8 mouse cellular contexts compared by ENCODE assay signal in the genomic region with DNA sequence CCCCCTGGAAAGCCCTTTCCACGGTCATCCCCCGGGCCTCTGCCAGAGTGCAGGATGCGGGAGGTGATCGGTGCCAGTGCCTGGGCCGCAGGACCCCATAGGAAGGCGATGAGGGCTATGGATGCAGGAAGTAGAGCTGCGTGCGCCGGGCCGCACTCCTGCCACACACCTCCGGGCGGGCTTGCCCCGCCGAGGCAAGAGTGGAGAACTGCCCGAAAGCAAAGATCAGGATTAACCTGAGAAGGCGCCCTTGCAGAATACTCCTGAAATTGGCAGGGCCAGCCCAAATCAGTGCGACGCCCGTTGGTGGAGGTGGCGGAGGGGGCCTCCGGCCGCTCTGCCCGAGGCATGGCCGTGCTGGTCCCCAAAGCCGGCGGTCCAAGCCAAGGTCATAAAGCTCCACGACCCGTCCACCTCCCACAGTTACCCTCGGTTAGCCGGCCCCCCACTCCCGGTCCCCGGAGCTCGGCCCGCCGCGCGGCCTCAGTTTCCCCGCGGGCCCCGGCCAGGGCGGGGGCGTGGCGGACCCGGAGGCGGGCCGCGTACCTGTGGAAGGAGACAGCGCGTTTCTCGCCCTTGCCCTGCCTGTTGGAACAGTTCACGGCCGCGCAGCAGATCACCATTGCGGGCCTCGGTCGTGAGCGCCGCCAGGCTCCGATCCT. TPM values are rescaled to one million over a fixed set of nuclear protein-coding genes. Genes with fewer than 3 reads are reported as not detected.
DNase-seq lines count a peak whose midpoint lies in the region; ATAC-seq lines count a peak whose summit lies in the region.

No protein-coding gene starts in this region.

- H3K4me2 ChIP-seq in forebrain, embryonic 16.5 days (ENCODE audit: low read length) = peak overlapping the region; percentile 71
- peak overlapping the region; percentile 90 for H3K4me2 ChIP-seq in lung, embryonic 15.5 days
- H3K4me2 ChIP-seq in neural tube, embryonic 15.5 days = peak overlapping the region; percentile 79

- ATAC-seq in forebrain, embryonic 16.5 days = peak; percentile 12
- ATAC-seq in lung, embryonic 15.5 days (ENCODE audit: borderline replicate concordance, extremely low read depth, low FRiP score, low TSS enrichment) = peak; percentile 40
- peak; percentile 39 for ATAC-seq in neural tube, embryonic 15.5 days (ENCODE audit: low FRiP score)

- peaks cover 22% of the 10 kb centered on the region for H3K4me1 ChIP-seq in forebrain, embryonic 16.5 days (replicated peaks; ENCODE audit: control insufficient read depth, insufficient read depth, low read length)
- peaks cover 24% of the 10 kb centered on the region for H3K4me1 ChIP-seq in lung, embryonic 15.5 days
- H3K4me1 ChIP-seq in neural tube, embryonic 15.5 days = peaks cover 41% of the 10 kb centered on the region

- H3K27me3 ChIP-seq in forebrain, embryonic 16.5 days (replicated peaks; ENCODE audit: control insufficient read depth, insufficient read depth, low read length) = no peaks in the 10 kb centered on the region
- no peaks in the 10 kb centered on the region for H3K27me3 ChIP-seq in lung, embryonic 15.5 days
- H3K27me3 ChIP-seq in neural tube, embryonic 15.5 days (replicated peaks) = no peaks in the 10 kb centered on the region

- peak overlapping the region; percentile 76 for H3K4me3 ChIP-seq in forebrain, embryonic 16.5 days (replicated peaks; ENCODE audit: low read length)
- peak overlapping the region; percentile 80 for H3K4me3 ChIP-seq in lung, embryonic 15.5 days
- peak overlapping the region; percentile 97 for H3K4me3 ChIP-seq in neural tube, embryonic 15.5 days (replicated peaks)

- H3K9me3 ChIP-seq in forebrain, embryonic 16.5 days (ENCODE audit: control insufficient read depth, low read length) = no peaks in the 10 kb centered on the region
- no peaks in the 10 kb centered on the region for H3K9me3 ChIP-seq in lung, embryonic 15.5 days
- H3K9me3 ChIP-seq in neural tube, embryonic 15.5 days (replicated peaks) = no peaks in the 10 kb centered on the region

- DNase-seq in adrenal gland, adult 8-10 months = peak; percentile 55
- no peak for DNase-seq in adrenal gland, adult (ENCODE audit: inconsistent age in 2 of 2, low spot score in 1 of 2)
- DNase-seq in thymus, postnatal 0 days (ENCODE audit: low spot score) = peak; percentile 27
- DNase-seq in thymus, postnatal 14 days = no peak
- peak; percentile 42 for DNase-seq in kidney, adult 9 months

- H3K9ac ChIP-seq in forebrain, embryonic 16.5 days (replicated peaks; ENCODE audit: low read depth, low read length) = peak overlapping the region; percentile 86
- peak overlapping the region; percentile 85 for H3K9ac ChIP-seq in lung, embryonic 15.5 days
- H3K9ac ChIP-seq in neural tube, embryonic 15.5 days (replicated peaks) = peak overlapping the region; percentile 78

- H3K36me3 ChIP-seq in forebrain, embryonic 16.5 days (ENCODE audit: control insufficient read depth, insufficient read depth) = peaks cover 3% of the 10 kb centered on the region; the same call in 1 of the 2 replicates
- peaks cover 16% of the 10 kb centered on the region for H3K36me3 ChIP-seq in lung, embryonic 15.5 days
- peaks cover 17% of the 10 kb centered on the region for H3K36me3 ChIP-seq in neural tube, embryonic 15.5 days

- H3K27ac ChIP-seq in forebrain, embryonic 16.5 days (ENCODE audit: low read length) = peak overlapping the region; percentile 68
- peak overlapping the region; percentile 85 for H3K27ac ChIP-seq in lung, embryonic 15.5 days
- peak overlapping the region; percentile 89 for H3K27ac ChIP-seq in neural tube, embryonic 15.5 days (replicated peaks)

- under 1% methylated on average over 58 of the region's 59 CpGs for WGBS in forebrain, embryonic 16.5 days
- under 1% methylated on average over 59 of the region's 59 CpGs for WGBS in lung, embryonic 15.5 days
- WGBS in neural tube, embryonic 15.5 days = under 1% methylated on average over 59 of the region's 59 CpGs

RNA-seq across cellular contexts. Expression of a gene that starts 0.6 kb away (rescaled TPM):
- total RNA-seq in adrenal gland, adult 8-10 months (2022) = 10 to 100 TPM; 45.0 to 54.2 (median 51.8) TPM
- polyA plus RNA-seq in thymus, postnatal 0 days (2015; fragmentation: Nextera tagmentation; extraction: Ambion mirVana) = 30.6 and 31.6 TPM in 2 replicates
- polyA plus RNA-seq in forebrain, embryonic 16.5 days (2015; fragmentation: Nextera tagmentation; extraction: Ambion mirVana) = 47.5 and 50.2 TPM in 2 replicates
- polyA plus RNA-seq in lung, embryonic 15.5 days (2015; fragmentation: Nextera tagmentation; extraction: Ambion mirVana) = 46.6 and 50.9 TPM in 2 replicates
- 45.4 and 53.2 TPM in 2 replicates for polyA plus RNA-seq in neural tube, embryonic 15.5 days (2015; fragmentation: Nextera tagmentation; extraction: Ambion mirVana)

RNA-seq across cellular contexts. Expression of a gene that starts 2.7 kb away (rescaled TPM):
- 100 to 1,000 TPM in 2 of 4 experiments, 10 to 100 TPM in 2; 80.6 to 135 (median 109) TPM for total RNA-seq in adrenal gland, adult 8-10 months (2022)
- 72.8 and 76.0 TPM in 2 replicates for polyA plus RNA-seq in thymus, postnatal 0 days (2015; fragmentation: Nextera tagmentation; extraction: Ambion mirVana)
- polyA plus RNA-seq in forebrain, embryonic 16.5 days (2015; fragmentation: Nextera tagmentation; extraction: Ambion mirVana) = 104 and 108 TPM in 2 replicates
- 75.2 and 76.8 TPM in 2 replicates for polyA plus RNA-seq in lung, embryonic 15.5 days (2015; fragmentation: Nextera tagmentation; extraction: Ambion mirVana)
- 80.1 and 83.0 TPM in 2 replicates for polyA plus RNA-seq in neural tube, embryonic 15.5 days (2015; fragmentation: Nextera tagmentation; extraction: Ambion mirVana)

RNA-seq across cellular contexts. Expression of a gene that starts 47.7 kb away (rescaled TPM):
- 10 to 100 TPM; 60.0 to 89.7 (median 75.5) TPM for total RNA-seq in adrenal gland, adult 8-10 months (2022)
- 313 and 314 TPM in 2 replicates for polyA plus RNA-seq in thymus, postnatal 0 days (2015; fragmentation: Nextera tagmentation; extraction: Ambion mirVana)
- 180 and 189 TPM in 2 replicates for polyA plus RNA-seq in forebrain, embryonic 16.5 days (2015; fragmentation: Nextera tagmentation; extraction: Ambion mirVana)
- polyA plus RNA-seq in lung, embryonic 15.5 days (2015; fragmentation: Nextera tagmentation; extraction: Ambion mirVana) = 258 and 260 TPM in 2 replicates
- polyA plus RNA-seq in neural tube, embryonic 15.5 days (2015; fragmentation: Nextera tagmentation; extraction: Ambion mirVana) = 146 and 174 TPM in 2 replicates

RNA-seq across cellular contexts. Expression of a gene that starts 49.7 kb away (rescaled TPM):
- total RNA-seq in adrenal gland, adult 8-10 months (2022) = 10 to 100 TPM; 16.6 to 21.9 (median 20.8) TPM
- polyA plus RNA-seq in thymus, postnatal 0 days (2015; fragmentation: Nextera tagmentation; extraction: Ambion mirVana) = 14.2 and 15.0 TPM in 2 replicates
- polyA plus RNA-seq in forebrain, embryonic 16.5 days (2015; fragmentation: Nextera tagmentation; extraction: Ambion mirVana) = 11.9 and 12.3 TPM in 2 replicates
- polyA plus RNA-seq in lung, embryonic 15.5 days (2015; fragmentation: Nextera tagmentation; extraction: Ambion mirVana) = 20.6 and 22.3 TPM in 2 replicates
- 7.9 and 11.0 TPM in 2 replicates for polyA plus RNA-seq in neural tube, embryonic 15.5 days (2015; fragmentation: Nextera tagmentation; extraction: Ambion mirVana)

Comparison
In these comparisons a context has a peak if more than half of its experiments do, and no peak if none do; other contexts are left out.
1. DNase-seq: peak in adrenal gland, adult 8-10 months (single experiment), thymus, postnatal 0 days (single experiment) and kidney, adult 9 months (single experiment); none in adrenal gland, adult (0 of 2) and thymus, postnatal 14 days (single experiment).
2. Peak in every context shown above with its lines, with median percentiles within 50 percentile points of each other: ATAC-seq, H3K27ac ChIP-seq, H3K4me2 ChIP-seq, H3K4me3 ChIP-seq and H3K9ac ChIP-seq.